Mouse (Mus musculus) G1E (cell line): ENCODE results near the gene Cdh22. TPM values are rescaled to one million over a fixed set of nuclear protein-coding genes. Genes with fewer than 3 reads are reported as not detected.

Experiments
- ATAC-seq: 2 replicates; pipeline ENCODE4 v1.8.0; 2016; ENCODE audit warnings: mild to moderate bottlenecking; ENCODE audit not compliant: insufficient number of reproducible peaks, poor library complexity, low FRiP score, severe bottlenecking; ENCODE audit errors: extremely low read depth
- DNase-seq: peaks from one replicate; pipeline ENCODE4 v3.0.0; 2012; ENCODE audit warnings: low spot score
- H3K27me3 ChIP-seq: 2 replicates; pipeline ENCODE4 v1.6.1; 2012; ENCODE audit warnings: mild to moderate bottlenecking, low read length, inconsistent platforms; ENCODE audit not compliant: insufficient read depth
- H3K36me3 ChIP-seq: replicated peaks from 2 replicates; pipeline ENCODE3; 2012; ENCODE audit warnings: mild to moderate bottlenecking, inconsistent platforms
- H3K4me1 ChIP-seq: 2 replicates; pipeline ENCODE4 v1.6.1; 2012; ENCODE audit warnings: low read depth, low read length, inconsistent platforms, mixed read lengths; ENCODE audit not compliant: insufficient read depth
- H3K4me3 ChIP-seq: 2 replicates; pipeline ENCODE4 v1.5.1; 2012; ENCODE audit warnings: low read depth, mild to moderate bottlenecking, inconsistent platforms, low read length, moderate library complexity, mixed read lengths
- H3K9me3 ChIP-seq: replicated peaks from 2 replicates; pipeline ENCODE4 v1.6.1; 2012; ENCODE audit warnings: inconsistent platforms
- CTCF ChIP-seq: IDR thresholded peaks from 2 replicates; pipeline ENCODE4 v1.5.1; 2012; ENCODE audit warnings: low read depth, low read length, inconsistent platforms, mixed read lengths
- GATA1 ChIP-seq: IDR thresholded peaks from 2 replicates; pipeline ENCODE4 v1.6.1; 2012; ENCODE audit warnings: borderline replicate concordance, low read length, inconsistent platforms, mixed read lengths
- GATA2 ChIP-seq: IDR thresholded peaks from 2 replicates; pipeline ENCODE4 v1.6.1; 2012; ENCODE audit warnings: low read depth, low read length, inconsistent platforms, borderline replicate concordance
- POLR2AphosphoS5 ChIP-seq: IDR thresholded peaks from 2 replicates; pipeline ENCODE4 v1.6.1; 2012; ENCODE audit warnings: low read depth, low read length, inconsistent platforms; ENCODE audit not compliant: insufficient replicate concordance
- TAL1 ChIP-seq: conservative IDR thresholded peaks from 2 replicates; pipeline ENCODE4 v1.6.1; 2012; ENCODE audit warnings: low read depth, low read length, inconsistent platforms, mixed read lengths
- polyA plus RNA-seq: library from polyadenylated mRNA; stranded (reverse); fragments of >175 nt; gene quantifications from 2 replicates; pipeline ENCODE4 v1.2.3, GENCODE M21; 2012
- total RNA-seq, 2 experiments: library from RNA; stranded (forward) in 1 of 2; stranded (reverse) in 1 of 2; fragments of 200-1000 nt in 1 of 2; fragments of >200 nt in 1 of 2; fragmentation: Nextera tagmentation in 1 of 2; gene quantifications; 2 replicates each; pipeline ENCODE4 v1.2.3; 2014 to 2017

The Cdh22 gene
- total and polyA plus RNA-seq, 3 experiments: 0.05 TPM; not detected in 2

DNA sequence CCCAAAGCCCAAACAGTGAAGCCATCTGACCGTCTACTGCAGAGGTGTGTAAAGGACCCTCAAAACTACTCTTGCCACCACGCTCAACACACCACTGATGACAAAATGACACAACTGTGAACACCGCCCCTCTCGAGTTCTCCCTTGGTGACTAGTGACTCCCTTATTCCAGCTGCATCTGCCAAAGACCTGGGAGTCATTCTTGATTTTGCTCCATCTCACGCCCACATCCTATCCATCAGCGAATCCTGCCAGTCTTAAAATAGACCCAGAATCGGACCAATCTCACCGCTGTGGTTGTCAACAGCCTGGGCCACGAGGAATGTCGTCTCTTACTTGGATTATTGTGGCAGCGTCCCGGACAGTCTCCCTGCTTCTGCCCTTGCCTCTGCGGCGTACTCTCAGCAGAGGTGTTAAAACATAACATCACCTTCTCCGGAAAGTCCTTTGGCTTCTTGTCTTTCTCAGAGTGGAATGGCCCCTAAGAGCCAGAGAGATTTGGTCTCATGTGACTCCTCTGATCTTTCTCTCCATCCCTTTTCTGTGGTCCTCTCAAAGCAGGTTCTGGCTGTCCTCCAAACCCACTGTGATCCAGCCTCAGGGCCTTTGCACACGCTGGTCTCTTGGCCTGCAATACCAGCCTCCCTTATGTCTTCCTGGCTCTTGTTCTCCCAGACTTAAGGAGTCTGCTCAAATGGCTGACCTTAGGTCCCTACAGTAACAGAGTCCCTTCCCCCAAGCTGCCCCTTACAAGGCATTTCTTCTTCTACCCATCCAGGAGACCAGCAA, 17.1 kb downstream of the Cdh22 start:
- H3K9me3 ChIP-seq: no peaks in the 10 kb centered on the region
- no peaks in the 10 kb centered on the region for H3K4me1 ChIP-seq
- H3K36me3 ChIP-seq: no peaks in the 10 kb centered on the region
- TF ChIP-seq GATA2 (no peak), POLR2AphosphoS5 (no peak), CTCF (no peak), TAL1 (no peak), GATA1 (no peak)
- DNase-seq: no peak
- H3K4me3 ChIP-seq: no peak overlapping the region
- ATAC-seq: no peak
- H3K27me3 ChIP-seq: no peaks in the 10 kb centered on the region

DNA sequence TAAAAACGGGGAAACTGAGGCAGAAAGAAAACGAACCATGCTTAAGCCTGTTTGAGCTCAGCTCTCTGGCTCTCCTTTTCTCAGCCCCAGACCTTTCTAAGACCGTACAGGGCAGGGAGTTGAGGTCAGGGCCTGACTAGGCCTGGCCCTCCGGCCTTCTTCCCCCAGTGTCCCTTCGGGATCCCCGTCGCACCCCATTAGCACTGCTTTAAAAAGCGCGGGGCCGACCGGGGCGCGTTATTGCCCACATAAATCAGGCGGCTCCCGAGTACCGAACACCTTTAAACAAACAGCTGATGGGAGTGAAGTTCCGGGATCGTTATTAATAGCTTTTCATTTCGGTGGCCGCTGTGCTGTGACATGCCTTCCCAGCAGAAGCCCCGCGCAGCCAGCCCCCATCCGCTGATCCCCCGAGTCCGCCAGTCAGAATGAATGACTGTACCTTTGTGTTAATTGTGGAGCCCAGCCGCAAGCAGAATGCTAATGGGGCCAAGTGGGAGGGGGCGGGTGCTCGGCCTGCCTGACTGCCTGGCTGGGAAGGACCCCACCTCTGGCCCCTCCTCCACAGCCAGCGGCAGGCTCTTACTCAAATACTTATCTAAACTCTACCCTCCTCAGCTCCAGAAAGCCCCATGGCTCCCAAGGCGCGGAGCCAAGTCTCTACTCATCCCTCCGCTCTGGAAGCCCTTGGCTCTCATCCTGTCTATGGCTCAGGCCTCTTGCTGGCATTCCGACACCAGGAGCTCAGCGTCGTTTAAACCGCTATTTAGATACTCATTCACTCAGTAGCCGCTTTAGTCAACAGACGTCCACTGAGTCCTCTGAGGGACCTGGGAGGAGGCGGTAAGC, 19.3 kb downstream of the Cdh22 start:
- TF ChIP-seq GATA2: no peak
- TF ChIP-seq GATA1: no peak
- no peak for TF ChIP-seq POLR2AphosphoS5
- no peak for TF ChIP-seq TAL1
- no peak for TF ChIP-seq CTCF
- Histone ChIP-seq H3K9me3 (no peaks in the 10 kb centered on the region), H3K4me1 (no peaks in the 10 kb centered on the region), H3K36me3 (no peaks in the 10 kb centered on the region), H3K4me3 (no peak overlapping the region), H3K27me3 (peaks cover 3% of the 10 kb centered on the region; the same call in 1 of the 2 replicates)
- DNase-seq (no peak), ATAC-seq (no peak)

DNA sequence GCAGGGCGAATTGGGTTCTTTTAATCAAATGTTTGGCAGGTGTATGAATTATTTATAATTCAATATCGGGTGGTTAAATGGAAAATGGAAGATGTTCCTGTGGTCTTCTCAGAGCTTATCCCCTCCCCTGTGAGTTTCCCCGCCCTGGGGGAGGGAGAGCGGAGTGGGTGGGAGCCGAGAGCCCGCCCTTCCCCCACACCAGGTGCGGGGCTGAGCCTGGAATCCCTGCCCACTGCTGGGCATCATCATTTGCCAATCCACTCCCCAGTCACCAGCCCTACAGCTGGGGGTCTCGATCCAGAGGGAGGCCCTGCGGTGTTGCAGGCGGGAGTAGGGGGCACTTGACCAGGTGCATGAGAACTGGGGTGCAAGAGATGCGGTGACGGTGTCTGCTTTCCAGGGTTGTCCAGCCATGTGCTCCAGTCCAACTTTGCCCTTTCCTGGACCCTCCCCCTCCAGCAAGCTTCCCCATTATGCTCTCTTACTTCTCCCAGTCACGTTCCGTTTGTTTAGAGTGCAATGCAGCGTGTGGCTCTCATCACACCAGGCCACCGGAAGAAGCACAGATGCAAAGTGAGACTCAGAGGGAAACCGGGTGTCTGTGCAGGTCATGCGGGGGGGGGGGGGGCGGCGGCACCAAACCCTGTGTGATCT, 23.1 kb downstream of the Cdh22 start:
- no peak for DNase-seq
- H3K36me3 ChIP-seq: no peaks in the 10 kb centered on the region
- H3K9me3 ChIP-seq: no peaks in the 10 kb centered on the region
- TF ChIP-seq CTCF (no peak), TAL1 (no peak), GATA2 (no peak), GATA1 (no peak), POLR2AphosphoS5 (no peak)
- peaks cover 3% of the 10 kb centered on the region; the same call in 1 of the 2 replicates for H3K27me3 ChIP-seq
- no peaks in the 10 kb centered on the region for H3K4me1 ChIP-seq
- H3K4me3 ChIP-seq: no peak overlapping the region
- ATAC-seq: no peak

GRCm38 (mm10) chr2:165210948-165211347, 23.7 kb downstream of the Cdh22 start:
- ATAC-seq (no peak), DNase-seq (no peak)
- Histone ChIP-seq H3K4me1 (no peaks in the 10 kb centered on the region), H3K36me3 (no peaks in the 10 kb centered on the region), H3K27me3 (peaks cover 3% of the 10 kb centered on the region; the same call in 1 of the 2 replicates), H3K9me3 (no peaks in the 10 kb centered on the region), H3K4me3 (no peak overlapping the region)
- TF ChIP-seq GATA1 (no peak), CTCF (no peak), POLR2AphosphoS5 (no peak), GATA2 (no peak), TAL1 (no peak)

DNA sequence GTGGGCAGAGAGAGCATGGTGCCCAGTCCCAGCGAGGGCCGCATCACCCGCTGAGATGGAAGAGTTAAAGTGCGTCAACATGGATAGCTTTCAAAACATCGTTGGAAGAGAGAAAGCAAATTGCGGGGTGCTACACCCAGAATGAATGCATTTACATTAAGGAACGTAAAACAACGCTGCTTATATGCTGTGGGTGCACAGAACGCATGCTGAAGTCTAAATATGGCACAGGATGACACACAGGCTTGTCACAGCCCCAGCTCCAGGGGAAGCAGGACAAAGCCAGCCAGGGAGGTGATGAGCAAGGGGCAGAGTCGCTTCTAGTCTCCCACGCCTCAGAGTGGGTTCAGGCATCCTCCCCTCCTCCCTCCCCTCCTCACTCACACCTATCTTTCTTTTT, 27.0 kb downstream of the Cdh22 start:
- no peak for ATAC-seq
- Histone ChIP-seq H3K4me3 (no peak overlapping the region), H3K9me3 (peaks cover 2% of the 10 kb centered on the region; the same call in 1 of the 2 replicates), H3K36me3 (no peaks in the 10 kb centered on the region), H3K4me1 (no peaks in the 10 kb centered on the region), H3K27me3 (peaks cover 3% of the 10 kb centered on the region; the same call in 1 of the 2 replicates)
- DNase-seq: no peak
- TF ChIP-seq GATA2 (no peak), TAL1 (no peak), CTCF (no peak), POLR2AphosphoS5 (no peak), GATA1 (no peak)

- TF ChIP-seq GATA2 (no peak), POLR2AphosphoS5 (no peak), TAL1 (no peak), CTCF (no peak), GATA1 (no peak)
- H3K4me1 ChIP-seq: no peaks in the 10 kb centered on the region
- ATAC-seq (no peak), DNase-seq (no peak)
- H3K36me3 ChIP-seq: no peaks in the 10 kb centered on the region
- H3K9me3 ChIP-seq: peaks cover 2% of the 10 kb centered on the region; the same call in 1 of the 2 replicates
- peaks cover 3% of the 10 kb centered on the region; the same call in 1 of the 2 replicates for H3K27me3 ChIP-seq
- no peak overlapping the region for H3K4me3 ChIP-seq
Observed at GRCm38 (mm10) chr2:165207086-165207485, 27.6 kb downstream of the Cdh22 start.
